Mouse (Mus musculus): ENCODE measurements around the gene Ppp1r27.

Ppp1r27 gene

GRCm38 (mm10) chr11:120550810-120551440 lies at the start of gene Ppp1r27:
Gene Ppp1r27, minus strand, starts transcription at chr11:120551132.
- CTCF ChIA-PET: interaction anchor here (0.9 kb wide), 1 partner anchor 21 kb away, joined by 4 read pairs; no protein-coding TSS in a partner anchor

- CTCF ChIA-PET: no interaction called here
Observed at GRCm38 (mm10) chr11:120600716-120601115, 49.8 kb upstream of the Ppp1r27 start.

GRCm38 (mm10) chr11:120598990-120599549 lies 48.1 kb upstream of the Ppp1r27 start:
- CTCF ChIA-PET: interaction anchor here (1.1 kb wide), 1 partner anchor 19 kb away, joined by 4 read pairs; no protein-coding TSS in a partner anchor

GRCm38 (mm10) chr11:120598283-120598989 lies 47.5 kb upstream of the Ppp1r27 start, which contains the start of the genes Alyref and Anapc11:
Gene Alyref, minus strand, starts transcription at chr11:120598365.
Gene Anapc11, plus strand, starts transcription at chr11:120598421.
- CTCF ChIA-PET: interaction anchor here (0.7 to 1.1 kb wide), 2 partner anchors 19 to 35 kb away, joined by 3 to 4 read pairs; no protein-coding TSS in a partner anchor

GRCm38 (mm10) chr11:120597240-120598235 lies 46.6 kb upstream of the Ppp1r27 start:
- CTCF ChIA-PET: interaction anchor here (0.7 to 1.3 kb wide), 4 partner anchors 11 to 36 kb away, joined by 3 to 6 read pairs (median 4); no protein-coding TSS in a partner anchor

- CTCF ChIA-PET: no interaction called here
Observed at GRCm38 (mm10) chr11:120588531-120588930, 37.6 kb upstream of the Ppp1r27 start.

GRCm38 (mm10) chr11:120583937-120584336 lies 33.0 kb upstream of the Ppp1r27 start:
- CTCF ChIA-PET: no interaction called here

- CTCF ChIA-PET: interaction anchor here (0.5 to 1.5 kb wide), 2 partner anchors 9 to 93 kb away, joined by 3 to 4 read pairs; no protein-coding TSS in a partner anchor
Observed at GRCm38 (mm10) chr11:120582982-120583293, 32.0 kb upstream of the Ppp1r27 start.

- CTCF ChIA-PET: interaction anchor here (0.5 to 1.5 kb wide), 5 partner anchors 8 to 93 kb away, joined by 3 to 6 read pairs (median 4); no protein-coding TSS in a partner anchor
Observed at GRCm38 (mm10) chr11:120582268-120582981, 31.5 kb upstream of the Ppp1r27 start.

GRCm38 (mm10) chr11:120581490-120582267 lies 30.7 kb upstream of the Ppp1r27 start, which contains the start of gene Arhgdia:
Gene Arhgdia, minus strand, starts transcription at chr11:120581624.
- CTCF ChIA-PET: interaction anchor here (0.6 to 1.5 kb wide), 4 partner anchors 15 to 92 kb away, joined by 3 to 6 read pairs (median 4); no protein-coding TSS in a partner anchor

GRCm38 (mm10) chr11:120580871-120581331 lies 30.0 kb upstream of the Ppp1r27 start:
- CTCF ChIA-PET: no interaction called here

GRCm38 (mm10) chr11:120580190-120580589 lies 29.3 kb upstream of the Ppp1r27 start:
- CTCF ChIA-PET: interaction anchor here (0.7 kb wide), 1 partner anchor 18 kb away, joined by 4 read pairs; the partner anchor contains the start of genes Alyref and Anapc11

- CTCF ChIA-PET: interaction anchor here (0.7 to 0.8 kb wide), 3 partner anchors 11 to 77 kb away, joined by 3 to 4 read pairs (median 4); partner anchors contain the start of genes Alyref and Anapc11
Observed at GRCm38 (mm10) chr11:120579316-120580107, 28.6 kb upstream of the Ppp1r27 start.

- CTCF ChIA-PET: interaction anchor here (0.7 to 0.8 kb wide), 2 partner anchors 12 to 76 kb away, joined by 3 to 4 read pairs; no protein-coding TSS in a partner anchor
Observed at GRCm38 (mm10) chr11:120578694-120579243, 27.8 kb upstream of the Ppp1r27 start.

- CTCF ChIA-PET: no interaction called here
Observed at GRCm38 (mm10) chr11:120578024-120578693, 27.2 kb upstream of the Ppp1r27 start.

GRCm38 (mm10) chr11:120577211-120578023 lies 26.5 kb upstream of the Ppp1r27 start:
- CTCF ChIA-PET: no interaction called here
